Mouse (Mus musculus): ENCODE results near the gene Slc25a41.

DNA sequence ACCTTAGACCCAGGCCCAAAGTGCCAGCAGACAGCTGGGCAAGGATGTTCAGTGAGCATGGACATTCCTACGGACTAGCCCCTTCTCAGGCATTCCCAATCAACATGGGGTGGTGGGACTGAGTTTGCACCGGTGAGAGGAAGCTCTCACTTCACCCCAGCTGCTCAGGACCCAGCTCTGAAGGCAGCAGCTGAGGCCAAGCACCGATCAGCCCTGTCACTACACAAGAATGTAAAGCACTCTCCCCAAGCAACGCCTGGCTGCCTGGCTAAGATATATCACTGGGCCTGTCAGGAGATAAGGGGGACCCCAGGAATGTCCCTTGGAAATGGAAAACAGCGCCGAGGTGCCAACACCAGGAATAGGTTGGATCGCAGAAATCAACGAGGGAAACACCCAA, 40.2 kb downstream of the Slc25a41 start:
- no peak for TF ChIP-seq CTCF (conservative IDR thresholded peaks at IDR 0.05; ENCODE audit: low read length)
- TF ChIP-seq POU5F1 (IDR thresholded peaks at IDR 0.05; ENCODE audit: borderline replicate concordance, low read length) = no peak
